Mouse (Mus musculus) brain, embryonic 14.5 days (tissue): ENCODE results near the gene Hgfac. TPM values are rescaled to one million over a fixed set of nuclear protein-coding genes. Genes with fewer than 3 reads are reported as not detected.

Experiments used
- DNase-seq: peaks from one replicate; pipeline ENCODE4 v3.0.0-alpha.2; 2011; ENCODE audit warnings: low read depth
- CTCF ChIP-seq: fragments of 200-500 bp; IDR thresholded peaks from 2 replicates; pipeline ENCODE4 v1.5.1; 2012; ENCODE audit warnings: inconsistent platforms, mild to moderate bottlenecking, moderate library complexity, borderline replicate concordance; ENCODE audit not compliant: insufficient read depth, insufficient read length; ENCODE audit errors: extremely low read depth
- POLR2A ChIP-seq: fragments of 200-500 bp; IDR thresholded peaks from 2 replicates; pipeline ENCODE4 v1.6.1; 2012; ENCODE audit warnings: mild to moderate bottlenecking, inconsistent platforms, borderline replicate concordance; ENCODE audit not compliant: poor library complexity, insufficient read depth, insufficient read length, severe bottlenecking; ENCODE audit errors: extremely low read depth
- polyA plus RNA-seq: library from polyadenylated mRNA; depleted of rRNA; stranded (reverse); fragments of >200 nt; gene quantifications from 2 replicates; pipeline ENCODE4 v1.2.3, GENCODE M21; 2012

Gene Hgfac
- polyA plus RNA-seq, 1 experiment, result 2.8 TPM

GRCm38 (mm10) chr5:35019673-35020300, 21.5 kb upstream of the Hgfac start:
- no peak for DNase-seq
- TF ChIP-seq POLR2A (no peak), CTCF (no peak)

GRCm38 (mm10) chr5:35020410-35021241, 20.7 kb upstream of the Hgfac start:
- TF ChIP-seq CTCF (no peak), POLR2A (no peak)
- DNase-seq, result no peak

GRCm38 (mm10) chr5:35024975-35025374, 16.3 kb upstream of the Hgfac start:
- peak; percentile 49 for DNase-seq
- TF ChIP-seq POLR2A (no peak), CTCF (peak; percentile 71)

GRCm38 (mm10) chr5:35029303-35029702, 12.0 kb upstream of the Hgfac start:
- no peak for DNase-seq
- TF ChIP-seq POLR2A (no peak), CTCF (no peak)

GRCm38 (mm10) chr5:35029755-35030154, 11.6 kb upstream of the Hgfac start:
- DNase-seq, result no peak
- TF ChIP-seq CTCF (no peak), POLR2A (no peak)

- TF ChIP-seq POLR2A (no peak), CTCF (peak; percentile 42; the same call in 1 of the 2 replicates)
- DNase-seq, result peak; percentile 49
Measured at GRCm38 (mm10) chr5:35033068-35033467, 8.2 kb upstream of the Hgfac start.

GRCm38 (mm10) chr5:35033619-35034018, 7.7 kb upstream of the Hgfac start:
- no peak for DNase-seq
- TF ChIP-seq POLR2A (no peak), CTCF (no peak)

- TF ChIP-seq POLR2A (no peak), CTCF (no peak)
- DNase-seq, result no peak
Measured at GRCm38 (mm10) chr5:35035141-35035540, 6.2 kb upstream of the Hgfac start.

GRCm38 (mm10) chr5:35035795-35036194, 5.5 kb upstream of the Hgfac start:
- no peak for DNase-seq
- TF ChIP-seq CTCF (no peak), POLR2A (no peak)

GRCm38 (mm10) chr5:35037438-35037837, 3.9 kb upstream of the Hgfac start:
- no peak for DNase-seq
- TF ChIP-seq POLR2A (no peak), CTCF (no peak)

- no peak for DNase-seq
- TF ChIP-seq POLR2A, result no peak
- no peak for TF ChIP-seq CTCF
Measured at GRCm38 (mm10) chr5:35042431-35043109, 1.3 kb downstream of the Hgfac start.

- peak; percentile 89 for DNase-seq
Measured at GRCm38 (mm10) chr5:35043110-35043451, 1.8 kb downstream of the Hgfac start.

GRCm38 (mm10) chr5:35050541-35050940, 9.2 kb downstream of the Hgfac start:
- DNase-seq, result no peak

More at GRCm38 (mm10) chr5:35043110-35043451, 1.8 kb downstream of the Hgfac start:
- TF ChIP-seq POLR2A, result no peak
- peak; percentile 85 for TF ChIP-seq CTCF

GRCm38 (mm10) chr5:35054628-35055027, 13.3 kb downstream of the Hgfac start:
- TF ChIP-seq CTCF (no peak), POLR2A (no peak)
- DNase-seq, result no peak

More at GRCm38 (mm10) chr5:35050541-35050940, 9.2 kb downstream of the Hgfac start:
- TF ChIP-seq POLR2A (no peak), CTCF (peak; percentile 4; the same call in 1 of the 2 replicates)

GRCm38 (mm10) chr5:35055076-35055475, 13.8 kb downstream of the Hgfac start:
- TF ChIP-seq CTCF (no peak), POLR2A (no peak)
- peak; percentile 49 for DNase-seq
